Mouse (Mus musculus): ENCODE measurements around the gene Mpdu1. TPM values are rescaled to one million over a fixed set of nuclear protein-coding genes. Genes with fewer than 3 reads are reported as not detected.

Gene Mpdu1
- polyA plus RNA-seq, 1 experiment = 143 TPM

- Histone ChIP-seq H3K36me3 (ENCODE audit: control insufficient read depth, insufficient read depth, low read length) (no peaks in the 10 kb centered on the region), H3K4me3 (ENCODE audit: insufficient read depth, low read depth, low read length) (no peak overlapping the region), H3K27ac (ENCODE audit: insufficient read depth, low read depth, low read length) (no peak overlapping the region), H3K27me3 (replicated peaks; ENCODE audit: control insufficient read depth, insufficient read depth, low read length) (peaks cover 2% of the 10 kb centered on the region; the same call in 1 of the 2 replicates), H3K4me1 (ENCODE audit: control insufficient read depth, insufficient read depth, low read length) (no peaks in the 10 kb centered on the region)
- 89% methylated on average over 3 of the region's 3 CpGs for WGBS
- TF ChIP-seq CTCF (conservative IDR thresholded peaks at IDR 0.05; ENCODE audit: insufficient read depth, insufficient read length, low read depth, low read length) (no peak), POLR2A (IDR thresholded peaks at IDR 0.05; ENCODE audit: low read depth, low read length) (no peak)
- DNase-seq = no peak
These were observed 53.9 kb downstream of the Mpdu1 start for GRCm38 (mm10) chr11:69608525-69608924.

GRCm38 (mm10) chr11:69606832-69607231, 55.6 kb downstream of the Mpdu1 start:
- no peak for DNase-seq
- H3K27ac ChIP-seq (ENCODE audit: insufficient read depth, low read depth, low read length) = no peak overlapping the region
- H3K27me3 ChIP-seq (replicated peaks; ENCODE audit: control insufficient read depth, insufficient read depth, low read length) = peaks cover 2% of the 10 kb centered on the region; the same call in 1 of the 2 replicates
- WGBS = 77% methylated on average over 2 of the region's 2 CpGs
- no peak overlapping the region for H3K4me3 ChIP-seq (ENCODE audit: insufficient read depth, low read depth, low read length)
- no peaks in the 10 kb centered on the region for H3K4me1 ChIP-seq (ENCODE audit: control insufficient read depth, insufficient read depth, low read length)
- no peaks in the 10 kb centered on the region for H3K36me3 ChIP-seq (ENCODE audit: control insufficient read depth, insufficient read depth, low read length)
- TF ChIP-seq POLR2A (IDR thresholded peaks at IDR 0.05; ENCODE audit: low read depth, low read length) (no peak), CTCF (conservative IDR thresholded peaks at IDR 0.05; ENCODE audit: insufficient read depth, insufficient read length, low read depth, low read length) (no peak)

Other genes with a start within 250 kb of the Mpdu1 start
- 8.8 and 10.5 TPM in 2 replicates for gene Kdm6b, start 249.0 kb downstream of the Mpdu1 start, polyA plus RNA-seq (2012; rRNA removed)
- 0.50 and 0.73 TPM in 2 replicates for gene Dnah2, start 113.5 kb downstream of the Mpdu1 start, polyA plus RNA-seq (2012; rRNA removed)
- gene Efnb3, start 102.4 kb downstream of the Mpdu1 start, polyA plus RNA-seq (2012; rRNA removed) = 0.81 and 0.84 TPM in 2 replicates
- gene Wrap53, start 82.4 kb downstream of the Mpdu1 start, polyA plus RNA-seq (2012; rRNA removed) = 19.8 and 20.7 TPM in 2 replicates
- 48.5 and 55.0 TPM in 2 replicates for gene Trp53, start 82.3 kb downstream of the Mpdu1 start, polyA plus RNA-seq (2012; rRNA removed)
- 20.0 and 22.5 TPM in 2 replicates for gene Atp1b2, start 56.7 kb downstream of the Mpdu1 start, polyA plus RNA-seq (2012; rRNA removed)
- 0.42 and 0.48 TPM in 2 replicates for gene Shbg, start 44.7 kb downstream of the Mpdu1 start, polyA plus RNA-seq (2012; rRNA removed)
- gene Sat2, start 40.6 kb downstream of the Mpdu1 start, polyA plus RNA-seq (2012; rRNA removed) = 16.7 and 18.8 TPM in 2 replicates
- gene Fxr2, start 29.7 kb downstream of the Mpdu1 start, polyA plus RNA-seq (2012; rRNA removed) = 49.9 and 50.8 TPM in 2 replicates
- gene Sox15, start 7.3 kb downstream of the Mpdu1 start, polyA plus RNA-seq (2012; rRNA removed) = 0.58 and 0.70 TPM in 2 replicates
- gene Cd68, start 3.5 kb upstream of the Mpdu1 start, polyA plus RNA-seq (2012; rRNA removed) = 8.5 and 10.7 TPM in 2 replicates
- gene Eif4a1, start 9.8 kb upstream of the Mpdu1 start, polyA plus RNA-seq (2012; rRNA removed) = 200 and 244 TPM in 2 replicates
- 41.8 and 43.5 TPM in 2 replicates for gene Senp3, start 19.4 kb upstream of the Mpdu1 start, polyA plus RNA-seq (2012; rRNA removed)
- gene Tnfsf13, start 23.1 kb upstream of the Mpdu1 start, polyA plus RNA-seq (2012; rRNA removed) = 3.8 and 4.1 TPM in 2 replicates
- gene Tnfsf12, start 33.2 kb upstream of the Mpdu1 start, polyA plus RNA-seq (2012; rRNA removed) = 55.5 and 65.1 TPM in 2 replicates
- 11.0 and 11.6 TPM in 2 replicates for gene Tnfsfm13, start 33.5 kb upstream of the Mpdu1 start, polyA plus RNA-seq (2012; rRNA removed)
- gene Polr2a, start 96.0 kb upstream of the Mpdu1 start, polyA plus RNA-seq (2012; rRNA removed) = 25.3 and 37.8 TPM in 2 replicates
- gene Slc35g3, start 99.3 kb upstream of the Mpdu1 start, polyA plus RNA-seq (2012; rRNA removed) = 0.05 and 0.10 TPM in 2 replicates
- 22.3 and 24.4 TPM in 2 replicates for gene Zbtb4, start 103.3 kb upstream of the Mpdu1 start, polyA plus RNA-seq (2012; rRNA removed)
- gene Chrnb1, start 133.3 kb upstream of the Mpdu1 start, polyA plus RNA-seq (2012; rRNA removed) = 11.9 and 14.3 TPM in 2 replicates
- 2.6 and 3.3 TPM in 2 replicates for gene Fgf11, start 139.2 kb upstream of the Mpdu1 start, polyA plus RNA-seq (2012; rRNA removed)
- gene Tmem102, start 143.0 kb upstream of the Mpdu1 start, polyA plus RNA-seq (2012; rRNA removed) = 19.2 and 22.4 TPM in 2 replicates
- 0.02 and 0.04 TPM in 2 replicates for gene Gm39566, start 152.7 kb upstream of the Mpdu1 start, polyA plus RNA-seq (2012; rRNA removed)
- 0.20 and 0.26 TPM in 2 replicates for gene Spem2, start 155.8 kb upstream of the Mpdu1 start, polyA plus RNA-seq (2012; rRNA removed)
- 0.28 and 0.38 TPM in 2 replicates for gene Spem1, start 159.5 kb upstream of the Mpdu1 start, polyA plus RNA-seq (2012; rRNA removed)
- gene Nlgn2, start 175.1 kb upstream of the Mpdu1 start, polyA plus RNA-seq (2012; rRNA removed) = 6.4 and 7.8 TPM in 2 replicates
- gene Tmem256, start 175.9 kb upstream of the Mpdu1 start, polyA plus RNA-seq (2012; rRNA removed) = 513 and 551 TPM in 2 replicates
- gene Plscr3, start 183.7 kb upstream of the Mpdu1 start, polyA plus RNA-seq (2012; rRNA removed) = 57.1 and 63.9 TPM in 2 replicates
- 7.9 and 9.3 TPM in 2 replicates for gene Tnk1, start 196.1 kb upstream of the Mpdu1 start, polyA plus RNA-seq (2012; rRNA removed)
- gene Tmem95, start 215.4 kb upstream of the Mpdu1 start, polyA plus RNA-seq (2012; rRNA removed) = not detected in 2 replicates
- gene Kctd11, start 218.8 kb upstream of the Mpdu1 start, polyA plus RNA-seq (2012; rRNA removed) = 4.8 TPM in 2 replicates
- gene Acap1, start 232.9 kb upstream of the Mpdu1 start, polyA plus RNA-seq (2012; rRNA removed) = 1.7 and 6.1 TPM in 2 replicates
- 0.94 and 0.99 TPM in 2 replicates for gene 2810408A11Rik, start 238.3 kb upstream of the Mpdu1 start, polyA plus RNA-seq (2012; rRNA removed)
- gene Neurl4, start 238.4 kb upstream of the Mpdu1 start, polyA plus RNA-seq (2012; rRNA removed) = 72.0 and 80.1 TPM in 2 replicates